ENCODE assay signal across 15 mouse cellular contexts in the genomic region with DNA sequence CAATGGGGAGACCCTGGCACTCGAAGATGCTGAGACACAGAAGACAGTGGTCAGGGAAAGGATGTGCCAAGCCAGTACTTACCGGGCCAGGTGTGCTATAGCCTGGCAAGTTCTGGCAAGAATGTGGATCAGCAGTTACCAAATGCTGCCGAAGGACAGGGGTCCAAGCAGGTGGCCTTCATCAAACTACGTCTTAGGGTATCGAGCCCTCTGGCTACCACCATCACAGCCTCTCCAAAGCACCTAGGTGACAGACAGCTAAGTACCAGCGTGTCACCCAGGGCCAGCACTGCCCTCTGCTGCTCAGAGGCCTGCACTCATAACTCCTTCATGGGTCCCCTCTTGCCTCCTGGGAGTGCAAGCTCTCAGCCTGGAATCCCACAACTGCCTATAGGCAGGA. TPM values are rescaled to one million over a fixed set of nuclear protein-coding genes. Genes with fewer than 3 reads are reported as not detected.
DNase-seq lines count a peak whose midpoint lies in the region; ATAC-seq and TF ChIP-seq lines count a peak whose summit lies in the region.
"Had no signal": no experiment of that assay in that cellular context is flagged by ENCODE, and none has a peak within 500 bp of the region (broad histone marks: within the 10 kb centered on the region; RNA-seq: fewer than 3 reads in every experiment).

No protein-coding gene starts in this region.

- H3K9ac ChIP-seq in lung, embryonic 14.5 days: no peak overlapping the region
- H3K9ac ChIP-seq: forebrain, embryonic 13.5 days; lung, embryonic 15.5 days had no signal

- H3K4me3 ChIP-seq in lung, embryonic 14.5 days (ENCODE audit: low read depth, low read length): no peak overlapping the region
- H3K4me3 ChIP-seq in bone marrow, adult 2 months (replicated peaks; ENCODE audit: control insufficient read depth, low read depth, low read length): no peak overlapping the region
- no peak overlapping the region for H3K4me3 ChIP-seq in spleen, adult 2 months (ENCODE audit: extremely low read depth, insufficient read depth, insufficient read length)
- H3K4me3 ChIP-seq: forebrain, embryonic 13.5 days; lung, embryonic 15.5 days had no signal

- no peaks in the 10 kb centered on the region for H3K4me1 ChIP-seq in lung, embryonic 14.5 days (ENCODE audit: insufficient read depth)
- peaks cover 21% of the 10 kb centered on the region for H3K4me1 ChIP-seq in bone marrow, adult 2 months (ENCODE audit: control insufficient read depth, insufficient read depth, low read length)
- H3K4me1 ChIP-seq in spleen, adult 2 months (ENCODE audit: control insufficient read depth, insufficient read depth, insufficient read length): peaks cover 60% of the 10 kb centered on the region
- H3K4me1 ChIP-seq: forebrain, embryonic 13.5 days; lung, embryonic 15.5 days had no signal

- TF ChIP-seq CTCF in lung, embryonic 14.5 days (IDR thresholded peaks at IDR 0.05; ENCODE audit: low read depth): peak; percentile 26; the same call in 1 of the 2 replicates
- peak; percentile 65 for TF ChIP-seq CTCF in bone marrow, adult 2 months (IDR thresholded peaks at IDR 0.05; ENCODE audit: control insufficient read depth, insufficient read depth, low read length)
- TF ChIP-seq CTCF in spleen, adult 2 months (IDR thresholded peaks at IDR 0.05; ENCODE audit: extremely low read depth, insufficient read depth, insufficient read length, insufficient replicate concordance): peak; percentile 51; the same call in 1 of the 2 replicates

- no peak for TF ChIP-seq POLR2A in bone marrow, adult 2 months (IDR thresholded peaks at IDR 0.05; ENCODE audit: borderline replicate concordance, control insufficient read depth, low read depth, low read length)
- TF ChIP-seq POLR2A in spleen, adult 2 months (IDR thresholded peaks at IDR 0.05; ENCODE audit: low read depth, low read length): no peak

- 88% methylated on average over 6 of the region's 6 CpGs for WGBS in lung, embryonic 14.5 days
- WGBS in bone marrow, adult 2 months: 70% methylated on average over 6 of the region's 6 CpGs
- WGBS in spleen, adult 2 months: 71% methylated on average over 6 of the region's 6 CpGs

- DNase-seq in cerebellum, adult 18-20 months: peak; percentile 34 to 40
- DNase-seq in cerebellum, postnatal 4 days (ENCODE audit: low spot score in 2 of 2): no peak
- no peak for DNase-seq in lung, embryonic 14.5 days
- no peak for DNase-seq in lung, adult 18-20 months
- DNase-seq in spleen, adult 2 months (ENCODE audit: low read depth in 1 of 2, low spot score in 2 of 2): peak in 1 of 2 experiments; percentile 62
- DNase-seq in kidney, postnatal 14 days: no peak
- DNase-seq: gastrocnemius, postnatal 10 days; kidney, adult 8-10 months had no signal

- H3K36me3 ChIP-seq in lung, embryonic 14.5 days (ENCODE audit: insufficient read depth): peaks cover 32% of the 10 kb centered on the region; the same call in 1 of the 2 replicates
- H3K36me3 ChIP-seq in spleen, adult 2 months (ENCODE audit: control insufficient read depth, insufficient read depth, low read length): peaks cover 12% of the 10 kb centered on the region

- H3K9me3 ChIP-seq in lung, embryonic 14.5 days (ENCODE audit: low read depth, low read length): no peaks in the 10 kb centered on the region
- H3K9me3 ChIP-seq: forebrain, embryonic 13.5 days; lung, embryonic 15.5 days had no signal

- no peaks in the 10 kb centered on the region for H3K27me3 ChIP-seq in lung, embryonic 14.5 days (ENCODE audit: insufficient read depth, low read length)
- no peaks in the 10 kb centered on the region for H3K27me3 ChIP-seq in spleen, adult 2 months (ENCODE audit: control insufficient read depth, insufficient read depth, low read length)
- H3K27me3 ChIP-seq: forebrain, embryonic 13.5 days; lung, embryonic 15.5 days had no signal

- no peak overlapping the region for H3K4me2 ChIP-seq in lung, embryonic 14.5 days
- H3K4me2 ChIP-seq: forebrain, embryonic 13.5 days; lung, embryonic 15.5 days had no signal

- H3K27ac ChIP-seq in lung, embryonic 14.5 days (ENCODE audit: low read depth): no peak overlapping the region
- H3K27ac ChIP-seq in bone marrow, adult 2 months (ENCODE audit: control insufficient read depth, insufficient read depth, low read depth, low read length, poor library complexity): peak overlapping the region; percentile 53
- H3K27ac ChIP-seq in spleen, adult 2 months (ENCODE audit: insufficient read depth, low read length): peak overlapping the region; percentile 97
- H3K27ac ChIP-seq: forebrain, embryonic 13.5 days; lung, embryonic 15.5 days had no signal

- no peak for ATAC-seq in lung, embryonic 14.5 days (ENCODE audit: insufficient read depth)
- ATAC-seq in granulocyte monocyte progenitor cell, adult 5-6 weeks (replicated peaks; ENCODE audit: poor library complexity, severe bottlenecking): no peak
- ATAC-seq: forebrain, embryonic 13.5 days had no signal

RNA-seq across cellular contexts. Expression of gene 1700029H14Rik, which starts 33.6 kb away (rescaled TPM):
- polyA plus RNA-seq in lung, embryonic 14.5 days (2014; fragmentation: Nextera tagmentation; extraction: Ambion mirVana): not detected in 2 replicates
- 5.1 TPM in 1 of 2 replicates, not detected in the other for polyA plus RNA-seq in bone marrow, adult 2 months (2011; ENCODE audit: insufficient read depth, insufficient read length, low replicate concordance, missing spikeins)
- polyA plus RNA-seq in spleen, adult 2 months (2012; rRNA removed): 0.19 and 0.22 TPM in 2 replicates
- total RNA-seq in granulocyte monocyte progenitor cell, adult 5-6 weeks (2014; fragmentation: Nextera tagmentation): not detected in 2 replicates
- not detected in 2 replicates for total RNA-seq in granulocyte monocyte progenitor cell, adult 5-6 weeks (2017)
- total RNA-seq: gastrocnemius, postnatal 10 days; heart, postnatal 36 days; left cerebral cortex, adult 18-20 months had no signal
- polyA plus RNA-seq: embryonic facial prominence, embryonic 11.5 days; forebrain, embryonic 13.5 days; lung, embryonic 15.5 days had no signal

Comparison
In these comparisons a context has a peak if more than half of its experiments do, and no peak if none do; other contexts are left out.
1. DNase-seq: peak in cerebellum, adult 18-20 months (2 of 2); none in cerebellum, postnatal 4 days (0 of 2), lung, embryonic 14.5 days (single experiment), lung, adult 18-20 months (0 of 2) and kidney, postnatal 14 days (single experiment).
2. Peak in every context shown above with its lines, with median percentiles within 50 percentile points of each other: CTCF ChIP-seq.